Mouse (Mus musculus): ENCODE data around the gene Polg2. TPM values are rescaled to one million over a fixed set of nuclear protein-coding genes. Genes with fewer than 3 reads are reported as not detected.
"Not testable (repeated sequence)": the region's sequence is repeated elsewhere in the genome, so short reads cannot be mapped to it uniquely, and the experiment has no call there.

The Polg2 gene
- polyA plus RNA-seq, 1 experiment from 2014 or later, result 9.1 TPM

DNA sequence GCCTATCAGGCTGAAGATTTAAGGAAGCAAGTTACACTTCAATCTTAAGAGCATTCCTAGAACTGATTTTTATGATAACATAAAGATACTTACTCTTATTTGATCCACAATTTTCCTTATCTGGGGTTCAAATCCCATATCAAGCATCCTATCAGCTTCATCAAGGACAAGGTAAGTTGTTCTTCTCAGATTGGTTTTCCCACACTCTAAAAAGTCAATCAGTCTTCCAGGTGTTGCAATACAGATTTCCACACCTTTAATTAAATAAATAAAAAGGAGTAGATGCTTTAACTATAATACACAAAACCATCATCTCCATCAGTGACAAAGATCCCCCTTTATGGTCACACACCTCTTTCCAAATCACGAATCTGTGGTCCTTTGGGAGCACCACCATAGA, 5.7 kb upstream of the Polg2 start:
- Histone ChIP-seq H3K9me3 (ENCODE audit: control insufficient read depth, low read length) (no peaks in the 10 kb centered on the region), H3K9ac (ENCODE audit: low read depth, low read length) (no peak overlapping the region), H3K27me3 (replicated peaks; ENCODE audit: control insufficient read depth, insufficient read depth, low read length) (no peaks in the 10 kb centered on the region), H3K4me2 (ENCODE audit: low read length) (no peak overlapping the region), H3K4me3 (ENCODE audit: low read length) (no peak overlapping the region), H3K4me1 (ENCODE audit: control insufficient read depth, insufficient read depth, low read depth, low read length) (peaks cover 20% of the 10 kb centered on the region), H3K36me3 (ENCODE audit: control insufficient read depth, insufficient read depth, low read length) (peaks cover 36% of the 10 kb centered on the region), H3K27ac (ENCODE audit: low read depth, low read length) (no peak overlapping the region)
- no peak for ATAC-seq
- 60% methylated on average over 1 of the region's 1 CpGs for WGBS

DNA sequence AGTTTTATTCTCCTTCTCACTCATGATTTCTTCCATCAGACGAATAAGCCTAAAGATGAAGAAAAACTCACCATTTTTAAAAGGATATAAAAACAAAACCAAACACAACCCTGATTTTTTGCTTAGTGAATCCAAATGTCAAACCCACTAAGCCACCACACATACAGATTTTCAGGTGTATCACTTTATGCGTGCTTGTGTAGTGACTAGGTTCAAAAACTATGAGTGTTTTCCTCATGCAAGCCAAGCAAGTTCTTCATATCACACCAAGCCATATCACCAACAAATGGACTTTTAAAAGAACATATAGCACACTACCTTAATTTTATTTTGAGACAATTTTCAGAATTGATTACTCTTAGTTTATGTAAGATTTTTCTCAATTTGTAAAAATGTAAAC, 5.1 kb upstream of the Polg2 start:
- Histone ChIP-seq H3K27ac (ENCODE audit: low read depth, low read length) (no peak overlapping the region), H3K9ac (ENCODE audit: low read depth, low read length) (no peak overlapping the region), H3K4me3 (ENCODE audit: low read length) (no peak overlapping the region), H3K27me3 (replicated peaks; ENCODE audit: control insufficient read depth, insufficient read depth, low read length) (no peaks in the 10 kb centered on the region), H3K9me3 (ENCODE audit: control insufficient read depth, low read length) (no peaks in the 10 kb centered on the region), H3K4me2 (ENCODE audit: low read length) (no peak overlapping the region), H3K4me1 (ENCODE audit: control insufficient read depth, insufficient read depth, low read depth, low read length) (peaks cover 21% of the 10 kb centered on the region), H3K36me3 (ENCODE audit: control insufficient read depth, insufficient read depth, low read length) (peaks cover 36% of the 10 kb centered on the region)
- ATAC-seq, result no peak
- 92% methylated on average over 2 of the region's 2 CpGs for WGBS

DNA sequence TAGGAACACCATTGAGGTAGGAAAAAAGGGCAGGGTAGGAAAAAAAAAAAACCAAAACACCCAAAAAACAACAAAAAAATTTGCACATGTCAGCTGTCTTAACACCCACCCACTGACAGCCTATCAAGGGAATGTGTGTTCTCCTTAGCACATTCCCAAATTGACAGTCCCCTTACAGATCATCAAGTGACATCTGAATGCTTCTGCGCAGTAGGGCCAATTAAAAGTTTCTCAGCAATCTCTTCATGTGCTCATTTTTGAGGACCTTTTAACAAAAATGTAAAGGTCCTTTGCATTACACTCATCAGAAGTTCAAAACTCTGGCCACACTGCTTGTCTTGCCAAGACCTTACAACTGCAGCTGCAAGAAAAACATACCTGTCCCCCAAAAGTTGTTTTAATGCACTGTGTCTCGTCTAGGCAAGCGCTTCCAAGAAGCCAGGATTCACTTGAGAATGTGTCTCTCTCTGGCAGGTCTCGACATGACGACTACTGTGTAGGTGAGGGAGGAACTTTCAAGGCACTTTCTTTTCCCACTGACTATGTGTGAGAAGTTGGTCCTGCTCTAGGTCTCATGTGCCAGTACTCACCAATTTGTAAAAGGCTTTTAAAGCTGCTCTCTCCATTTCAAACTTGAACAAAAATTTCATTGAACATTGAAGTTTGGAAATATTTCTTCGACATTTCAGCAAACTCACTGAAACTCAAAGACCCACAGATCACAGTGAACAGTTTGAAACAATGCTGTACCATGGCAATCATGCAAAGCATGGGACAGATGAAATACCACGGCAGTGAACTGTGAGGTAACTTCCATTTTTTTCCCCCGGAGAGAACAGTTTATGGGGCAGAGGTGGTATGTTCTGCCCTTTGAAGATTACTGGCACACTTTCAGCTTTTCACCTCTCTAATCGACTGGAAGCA, 3.8 kb upstream of the Polg2 start:
- no peak for ATAC-seq
- H3K4me2 ChIP-seq (ENCODE audit: low read length), result no peak overlapping the region
- no peaks in the 10 kb centered on the region for H3K9me3 ChIP-seq (ENCODE audit: control insufficient read depth, low read length)
- no peak overlapping the region for H3K4me3 ChIP-seq (ENCODE audit: low read length)
- H3K4me1 ChIP-seq (ENCODE audit: control insufficient read depth, insufficient read depth, low read depth, low read length), result peaks cover 21% of the 10 kb centered on the region
- 82% methylated on average over 9 of the region's 9 CpGs for WGBS
- H3K27ac ChIP-seq (ENCODE audit: low read depth, low read length), result no peak overlapping the region
- no peaks in the 10 kb centered on the region for H3K27me3 ChIP-seq (replicated peaks; ENCODE audit: control insufficient read depth, insufficient read depth, low read length)
- no peak overlapping the region for H3K9ac ChIP-seq (ENCODE audit: low read depth, low read length)
- peaks cover 36% of the 10 kb centered on the region for H3K36me3 ChIP-seq (ENCODE audit: control insufficient read depth, insufficient read depth, low read length)

DNA sequence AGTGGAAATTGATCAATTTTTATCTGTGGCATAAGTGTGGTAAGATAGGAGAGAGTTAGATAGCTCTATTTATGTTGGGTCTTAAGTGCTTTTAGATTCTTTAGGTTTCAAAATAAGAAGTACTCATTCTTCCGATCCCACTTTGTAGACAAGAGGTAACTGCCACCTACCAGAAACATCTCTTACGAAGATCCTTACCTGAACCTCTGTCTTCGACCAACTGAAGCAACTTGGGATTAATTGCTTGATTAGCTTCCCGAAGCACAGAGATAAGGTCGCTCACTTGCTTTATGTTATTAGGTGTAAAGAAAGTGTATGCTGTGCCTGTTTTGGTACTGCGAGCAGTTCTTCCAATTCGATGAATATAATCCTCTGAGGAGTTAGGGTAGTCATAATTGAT, 2.9 kb upstream of the Polg2 start:
- H3K27me3 ChIP-seq (replicated peaks; ENCODE audit: control insufficient read depth, insufficient read depth, low read length); H3K4me2 ChIP-seq (ENCODE audit: low read length); H3K9me3 ChIP-seq (ENCODE audit: control insufficient read depth, low read length); H3K9ac ChIP-seq (ENCODE audit: low read depth, low read length); H3K4me3 ChIP-seq (ENCODE audit: low read length); ATAC-seq; H3K27ac ChIP-seq (ENCODE audit: low read depth, low read length): not testable (repeated sequence)
- Histone ChIP-seq H3K4me1 (ENCODE audit: control insufficient read depth, insufficient read depth, low read depth, low read length) (peaks cover 21% of the 10 kb centered on the region), H3K36me3 (ENCODE audit: control insufficient read depth, insufficient read depth, low read length) (peaks cover 36% of the 10 kb centered on the region)
- 89% methylated on average over 7 of the region's 7 CpGs for WGBS

DNA sequence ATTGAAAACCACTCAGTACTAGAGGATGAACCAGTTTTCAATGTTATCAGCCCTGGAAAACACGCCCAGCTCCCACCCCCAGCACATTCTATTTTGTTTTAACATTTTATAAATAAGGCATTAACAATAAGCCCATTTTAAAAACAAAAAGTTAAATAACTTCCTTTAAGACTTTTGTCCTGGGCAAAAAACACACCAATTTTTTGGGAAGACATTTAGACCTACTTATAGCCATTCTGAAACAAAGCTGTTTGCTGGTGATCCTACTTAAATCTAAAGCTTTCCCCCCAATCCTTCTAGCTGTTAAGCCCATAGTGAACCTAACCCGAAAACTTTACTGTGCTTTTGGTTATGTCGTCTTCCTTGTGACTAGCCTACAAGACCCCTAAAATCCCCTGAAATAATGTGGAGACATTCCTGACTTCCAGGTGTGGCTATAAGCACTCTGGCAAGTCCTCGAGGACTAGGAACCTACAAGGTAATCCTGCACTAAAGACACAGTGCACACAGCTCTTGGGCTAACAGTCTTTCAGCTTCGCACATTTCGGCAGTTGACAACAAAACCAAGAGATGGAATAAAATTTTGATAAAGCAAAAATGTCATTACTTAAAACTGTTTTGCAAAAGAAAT, 1.4 kb upstream of the Polg2 start:
- 83% methylated on average over 6 of the region's 6 CpGs for WGBS

DNA sequence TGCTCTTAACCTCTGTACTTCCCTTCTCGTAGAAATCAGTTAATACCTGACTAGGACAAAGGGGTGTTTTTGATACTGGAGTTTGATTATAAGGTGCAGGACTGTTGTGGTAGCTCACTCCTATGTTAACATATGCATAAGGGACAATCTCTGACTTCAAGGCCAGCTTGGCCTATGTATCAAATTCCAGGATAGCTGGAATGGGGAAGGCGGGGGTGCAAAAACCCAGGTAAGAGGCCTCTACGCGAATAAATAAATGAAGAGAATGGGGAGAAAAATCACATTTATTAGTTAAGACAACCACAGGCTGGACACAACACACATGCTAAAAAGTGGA, 720 bp upstream of the Polg2 start:
- Histone ChIP-seq H3K9me3 (ENCODE audit: control insufficient read depth, low read length) (no peaks in the 10 kb centered on the region), H3K4me3 (ENCODE audit: low read length) (no peak overlapping the region), H3K36me3 (ENCODE audit: control insufficient read depth, insufficient read depth, low read length) (peaks cover 29% of the 10 kb centered on the region), H3K4me2 (ENCODE audit: low read length) (peak overlapping the region; percentile 78), H3K27me3 (replicated peaks; ENCODE audit: control insufficient read depth, insufficient read depth, low read length) (no peaks in the 10 kb centered on the region), H3K4me1 (ENCODE audit: control insufficient read depth, insufficient read depth, low read depth, low read length) (peaks cover 7% of the 10 kb centered on the region), H3K9ac (ENCODE audit: low read depth, low read length) (no peak overlapping the region), H3K27ac (ENCODE audit: low read depth, low read length) (no peak overlapping the region)
- no peak for ATAC-seq
- WGBS, result 63% methylated on average over 4 of the region's 4 CpGs

More for the DNA sequence above, 1.4 kb upstream of the Polg2 start:
- Histone ChIP-seq H3K4me2 (ENCODE audit: low read length) (no peak overlapping the region), H3K36me3 (ENCODE audit: control insufficient read depth, insufficient read depth, low read length) (peaks cover 35% of the 10 kb centered on the region), H3K4me1 (ENCODE audit: control insufficient read depth, insufficient read depth, low read depth, low read length) (peaks cover 14% of the 10 kb centered on the region), H3K27me3 (replicated peaks; ENCODE audit: control insufficient read depth, insufficient read depth, low read length) (no peaks in the 10 kb centered on the region), H3K27ac (ENCODE audit: low read depth, low read length) (no peak overlapping the region), H3K9me3 (ENCODE audit: control insufficient read depth, low read length) (no peaks in the 10 kb centered on the region), H3K9ac (ENCODE audit: low read depth, low read length) (no peak overlapping the region), H3K4me3 (ENCODE audit: low read length) (no peak overlapping the region)
- no peak for ATAC-seq

DNA sequence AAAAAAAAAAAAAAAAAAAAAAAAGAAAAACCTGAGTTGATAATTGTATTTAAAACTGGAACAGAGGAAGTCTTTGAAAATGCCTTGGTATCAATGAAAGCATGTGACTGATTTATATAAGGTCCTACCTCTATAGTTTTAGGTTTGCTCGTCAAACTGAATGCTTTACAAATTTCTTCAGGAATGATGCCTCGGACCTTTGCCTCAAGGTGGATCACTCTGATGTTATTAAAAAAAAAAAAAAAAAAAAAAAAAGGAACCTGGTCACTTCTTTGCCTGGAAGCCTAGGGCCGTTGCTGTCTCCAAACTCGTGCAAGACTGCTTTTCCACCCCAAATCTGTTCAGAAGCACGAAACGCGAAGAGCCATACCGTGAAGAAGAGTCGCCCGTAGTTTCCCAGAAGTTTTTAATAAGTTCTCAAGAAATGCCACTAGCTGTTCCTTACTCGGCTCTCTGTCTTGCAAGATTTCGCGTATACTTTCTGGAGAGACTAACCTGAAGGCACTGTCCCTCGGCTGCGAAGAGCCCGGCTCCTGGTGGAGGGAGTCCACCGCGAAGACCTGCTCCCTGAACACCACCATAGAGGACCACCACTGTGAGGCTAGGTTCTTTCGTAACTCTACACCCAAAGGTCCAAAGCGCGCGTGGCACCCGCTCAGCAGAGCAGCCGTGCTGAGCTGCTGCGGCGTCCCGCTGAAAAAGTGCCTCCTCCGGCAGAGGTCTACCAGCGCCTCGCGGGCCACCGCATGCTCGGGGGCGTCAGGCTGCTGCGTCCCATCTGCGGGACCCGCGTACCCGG, 549 bp downstream of the Polg2 start:
- H3K36me3 ChIP-seq (ENCODE audit: control insufficient read depth, insufficient read depth, low read length), result peaks cover 22% of the 10 kb centered on the region

DNA sequence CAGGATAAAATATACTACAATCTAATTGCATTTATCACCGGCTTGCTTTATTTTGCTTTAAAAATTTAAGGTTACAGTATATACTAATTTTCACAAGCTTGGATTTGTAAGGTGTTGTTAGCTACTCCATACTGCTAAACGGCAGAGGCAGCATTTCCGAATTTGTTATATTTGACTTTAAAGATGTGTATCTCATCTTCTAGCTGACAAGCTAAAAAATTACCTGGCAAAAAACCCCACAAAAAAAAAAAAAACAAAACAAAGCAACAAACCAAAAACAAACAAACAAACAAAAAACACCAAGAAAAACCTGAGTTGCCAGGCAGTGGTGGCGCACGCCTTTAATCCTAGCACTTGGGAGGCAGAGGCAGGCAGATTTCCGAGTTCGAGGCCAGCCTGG, 1.2 kb downstream of the Polg2 start:
- Histone ChIP-seq H3K4me2 (ENCODE audit: low read length) (peak overlapping the region; percentile 78; the same call in 1 of the 2 replicates), H3K4me1 (ENCODE audit: control insufficient read depth, insufficient read depth, low read depth, low read length) (peaks cover 3% of the 10 kb centered on the region), H3K27me3 (replicated peaks; ENCODE audit: control insufficient read depth, insufficient read depth, low read length) (no peaks in the 10 kb centered on the region), H3K4me3 (ENCODE audit: low read length) (no peak overlapping the region), H3K9me3 (ENCODE audit: control insufficient read depth, low read length) (no peaks in the 10 kb centered on the region), H3K27ac (ENCODE audit: low read depth, low read length) (no peak overlapping the region), H3K36me3 (ENCODE audit: control insufficient read depth, insufficient read depth, low read length) (peaks cover 21% of the 10 kb centered on the region), H3K9ac (ENCODE audit: low read depth, low read length) (no peak overlapping the region)
- 94% methylated on average over 7 of the region's 7 CpGs for WGBS
- ATAC-seq, result no peak

More for the DNA sequence above, 549 bp downstream of the Polg2 start:
- Histone ChIP-seq H3K27ac (ENCODE audit: low read depth, low read length) (peak overlapping the region; percentile 90), H3K27me3 (replicated peaks; ENCODE audit: control insufficient read depth, insufficient read depth, low read length) (no peaks in the 10 kb centered on the region), H3K4me1 (ENCODE audit: control insufficient read depth, insufficient read depth, low read depth, low read length) (peaks cover 6% of the 10 kb centered on the region), H3K4me3 (ENCODE audit: low read length) (peak overlapping the region; percentile 83), H3K4me2 (ENCODE audit: low read length) (peak overlapping the region; percentile 78), H3K9me3 (ENCODE audit: control insufficient read depth, low read length) (no peaks in the 10 kb centered on the region), H3K9ac (ENCODE audit: low read depth, low read length) (peak overlapping the region; percentile 91)
- ATAC-seq, result peak; percentile 85
- WGBS, result 3% methylated on average over 39 of the region's 39 CpGs

DNA sequence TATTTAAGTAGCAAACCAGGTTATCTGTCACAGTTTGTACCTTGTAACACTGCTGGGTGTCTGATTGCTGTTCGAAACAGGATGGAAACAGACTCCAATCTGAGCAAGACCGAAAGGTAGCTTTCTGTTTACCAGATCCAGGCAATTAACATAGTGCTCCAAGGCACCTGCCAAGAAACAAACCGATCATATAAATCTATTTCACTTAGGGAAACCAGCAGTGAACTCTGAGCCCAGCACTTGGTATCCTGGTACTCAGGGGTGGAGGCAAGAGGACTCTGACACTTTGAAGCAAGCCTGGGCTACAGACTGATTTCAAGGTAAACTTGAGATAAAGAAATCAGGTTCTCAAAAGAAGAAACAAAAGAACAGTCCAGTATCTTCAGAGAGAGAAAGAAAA, 1.9 kb downstream of the Polg2 start:
- Histone ChIP-seq H3K36me3 (ENCODE audit: control insufficient read depth, insufficient read depth, low read length) (peaks cover 19% of the 10 kb centered on the region), H3K4me2 (ENCODE audit: low read length) (no peak overlapping the region), H3K27me3 (replicated peaks; ENCODE audit: control insufficient read depth, insufficient read depth, low read length) (no peaks in the 10 kb centered on the region), H3K4me3 (ENCODE audit: low read length) (no peak overlapping the region), H3K9ac (ENCODE audit: low read depth, low read length) (no peak overlapping the region), H3K4me1 (ENCODE audit: control insufficient read depth, insufficient read depth, low read depth, low read length) (peaks cover 3% of the 10 kb centered on the region), H3K27ac (ENCODE audit: low read depth, low read length) (no peak overlapping the region), H3K9me3 (ENCODE audit: control insufficient read depth, low read length) (no peaks in the 10 kb centered on the region)
- WGBS, result 94% methylated on average over 3 of the region's 3 CpGs
- ATAC-seq, result no peak

All from hindbrain, embryonic 16.5 days (tissue).